Mouse (Mus musculus): Measurements from ENCODE around the gene Mettl26. TPM values are rescaled to one million over a fixed set of nuclear protein-coding genes. Genes with fewer than 3 reads are reported as not detected.
"Not testable (repeated sequence)": the region's sequence is repeated elsewhere in the genome, so short reads cannot be mapped to it uniquely, and the experiment has no call there.

Mettl26 gene
- total RNA-seq, 2 experiments from 2014 or later, result 37.6 to 40.3 TPM

- intact Hi-C loops (cut with DNase I), result no loop called here
- no peak for DNase-seq (ENCODE audit: low spot score in 2 of 2)
Measured at GRCm38 (mm10) chr17:25865288-25865687, 9.6 kb upstream of the Mettl26 start.

DNA sequence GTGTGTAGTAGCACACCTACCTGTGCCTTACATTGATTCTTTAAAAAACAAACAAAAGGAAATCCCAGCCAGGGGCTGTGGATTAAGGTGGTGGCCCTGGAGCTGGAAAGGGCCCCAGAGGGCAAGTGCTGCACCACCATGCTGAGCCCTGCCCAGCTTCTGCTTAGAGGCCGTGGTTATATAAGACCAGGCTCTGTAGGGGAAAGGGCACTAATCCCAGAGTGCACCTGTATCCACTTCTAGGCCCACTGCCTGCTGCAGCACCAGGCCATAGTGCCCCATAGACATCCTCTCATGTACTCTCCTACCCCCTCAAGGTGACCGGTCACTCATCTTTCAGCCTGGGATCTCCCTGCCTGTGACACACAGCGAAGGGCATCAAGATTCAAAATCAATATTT is 8.7 kb upstream of the Mettl26 start:
- DNase-seq (ENCODE audit: low spot score in 2 of 2), result no peak
- intact Hi-C loops (cut with DNase I), result no loop called here

- no peak for DNase-seq (ENCODE audit: low spot score in 2 of 2)
- intact Hi-C loops (cut with DNase I), result no loop called here
Measured at GRCm38 (mm10) chr17:25867509-25867835, 7.4 kb upstream of the Mettl26 start.

DNA sequence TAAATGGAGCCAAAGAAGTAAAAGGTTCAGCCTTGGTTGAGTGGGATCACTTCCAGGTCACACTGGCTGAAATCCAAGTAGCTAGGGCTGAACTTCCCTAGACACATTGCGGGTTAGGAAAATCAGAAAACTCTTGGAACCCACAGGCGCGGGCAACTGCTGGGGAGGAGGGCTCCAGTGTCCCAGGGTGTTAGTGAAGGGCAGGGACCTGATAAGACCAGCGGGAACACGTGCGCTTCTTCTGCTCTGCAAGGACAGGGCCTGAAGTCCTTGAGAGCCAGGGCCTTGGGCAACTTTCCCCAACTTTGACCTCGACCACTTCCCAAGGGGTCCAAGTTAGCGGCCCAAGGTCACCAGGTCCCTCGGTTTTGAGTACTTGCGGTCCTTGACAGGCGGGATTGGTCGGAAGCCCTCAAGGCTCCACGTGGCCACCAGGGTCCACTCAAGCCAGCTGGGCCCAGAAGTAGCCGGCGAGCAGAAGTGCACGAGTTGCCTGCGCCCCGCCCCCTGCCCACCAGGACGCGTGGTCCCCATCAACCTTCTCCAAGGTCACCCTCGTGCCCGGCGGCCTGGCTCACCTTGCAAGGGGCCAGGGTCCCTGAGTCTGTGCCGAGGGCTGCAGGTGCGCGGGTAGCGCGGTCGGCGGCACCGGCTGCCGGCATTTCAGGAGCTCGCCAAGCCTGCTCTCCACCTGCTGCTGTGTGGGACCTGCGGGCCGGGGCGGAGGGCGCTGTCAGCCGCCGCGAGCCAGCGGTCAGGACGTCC is 6.9 kb upstream of the Mettl26 start:
- DNase-seq (ENCODE audit: low spot score in 2 of 2), result no peak
- intact Hi-C loops (cut with DNase I), result no loop called here

GRCm38 (mm10) chr17:25868601-25869191 is 6.2 kb upstream of the Mettl26 start, which contains the start of gene Mcrip2:
Gene Mcrip2, minus strand, starts transcription at chr17:25868764.
- peak; percentile 76 to 80 for DNase-seq (ENCODE audit: low spot score in 2 of 2)
- intact Hi-C loops (cut with DNase I), result no loop called here

GRCm38 (mm10) chr17:25869498-25869897 is 5.4 kb upstream of the Mettl26 start:
- no peak for DNase-seq (ENCODE audit: low spot score in 2 of 2)
- intact Hi-C loops (cut with DNase I), result no loop called here

DNA sequence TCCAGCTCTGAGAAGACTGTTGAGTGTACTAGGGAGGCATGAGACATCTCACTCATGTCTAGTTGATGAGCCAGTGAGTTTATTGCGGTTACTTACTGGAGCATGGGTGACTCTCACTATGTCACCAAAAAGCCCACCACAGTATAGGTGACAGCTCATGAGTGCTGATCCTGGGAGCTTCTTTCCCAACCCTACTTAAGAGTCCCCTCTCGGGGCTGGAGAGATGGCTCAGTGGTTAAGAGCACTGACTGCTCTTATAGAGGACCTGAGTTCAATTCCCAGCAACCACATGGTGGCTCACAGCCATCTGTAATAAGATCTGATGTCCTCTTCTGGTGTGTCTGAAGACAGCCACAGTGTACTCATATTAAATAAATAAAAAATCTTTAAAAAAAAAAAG is 4.9 kb upstream of the Mettl26 start:
- intact Hi-C loops (cut with DNase I), result no loop called here
- no peak for DNase-seq (ENCODE audit: low spot score in 2 of 2)

- intact Hi-C loops (cut with DNase I); DNase-seq (ENCODE audit: low spot score in 2 of 2): not testable (repeated sequence)
Measured at GRCm38 (mm10) chr17:25871566-25871965, 3.3 kb upstream of the Mettl26 start.

DNA sequence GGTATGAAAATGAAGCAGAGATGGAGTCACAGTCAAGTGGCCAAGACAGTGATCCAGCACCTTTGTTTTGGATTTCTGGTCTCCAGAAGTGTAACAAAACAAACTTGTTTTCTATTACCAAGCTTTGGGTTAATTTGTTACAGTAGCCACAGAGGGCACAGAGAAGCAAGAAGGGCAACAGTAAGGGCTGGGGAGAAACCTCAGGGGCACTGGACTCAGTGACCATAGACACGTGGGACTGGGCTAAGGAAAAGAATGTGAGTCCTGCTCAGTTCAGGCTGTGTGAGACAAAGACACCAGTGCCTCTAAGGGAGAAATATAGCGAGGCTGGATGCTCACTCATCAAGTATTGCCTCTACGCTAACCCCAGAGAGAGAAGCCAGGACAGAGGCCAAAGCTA is 2.2 kb upstream of the Mettl26 start:
- no peak for DNase-seq (ENCODE audit: low spot score in 2 of 2)
- intact Hi-C loops (cut with DNase I), result no loop called here

DNA sequence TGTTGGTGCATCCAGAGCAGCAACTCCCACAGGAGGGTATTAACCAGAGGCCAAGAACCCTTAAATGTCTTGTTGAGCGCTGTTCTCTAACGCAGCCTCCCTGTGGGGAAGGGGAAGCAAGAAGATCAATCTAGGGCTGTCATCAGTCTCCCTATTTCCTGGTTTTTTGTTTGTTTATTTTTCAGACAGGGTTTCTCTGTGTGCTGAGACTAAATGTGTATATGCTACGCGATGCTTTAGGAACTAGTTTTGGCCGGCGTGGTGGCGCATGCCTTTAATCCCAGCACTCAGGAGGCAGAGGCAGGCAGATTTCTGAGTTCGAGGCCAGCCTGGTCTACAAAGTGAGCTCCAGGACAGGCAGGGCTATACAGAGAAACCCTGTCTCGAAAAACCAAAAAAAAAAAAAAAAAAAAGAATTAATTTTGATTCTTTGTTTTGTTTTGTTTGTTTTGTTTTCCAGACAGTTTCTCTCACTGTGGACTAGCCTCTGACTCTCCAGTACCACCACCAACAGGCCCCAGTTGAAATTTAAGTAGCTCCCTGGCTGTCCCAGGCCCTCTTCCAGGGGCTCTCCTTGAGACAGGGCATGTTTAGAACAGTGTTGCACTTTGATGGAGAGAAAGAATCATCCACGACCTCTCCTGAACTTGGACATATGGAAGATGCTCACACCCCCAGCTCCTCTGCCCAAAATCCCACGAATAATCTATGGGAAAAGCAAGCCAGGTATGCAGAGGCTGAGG is 1.3 kb upstream of the Mettl26 start:
- intact Hi-C loops (cut with DNase I), result no loop called here

DNA sequence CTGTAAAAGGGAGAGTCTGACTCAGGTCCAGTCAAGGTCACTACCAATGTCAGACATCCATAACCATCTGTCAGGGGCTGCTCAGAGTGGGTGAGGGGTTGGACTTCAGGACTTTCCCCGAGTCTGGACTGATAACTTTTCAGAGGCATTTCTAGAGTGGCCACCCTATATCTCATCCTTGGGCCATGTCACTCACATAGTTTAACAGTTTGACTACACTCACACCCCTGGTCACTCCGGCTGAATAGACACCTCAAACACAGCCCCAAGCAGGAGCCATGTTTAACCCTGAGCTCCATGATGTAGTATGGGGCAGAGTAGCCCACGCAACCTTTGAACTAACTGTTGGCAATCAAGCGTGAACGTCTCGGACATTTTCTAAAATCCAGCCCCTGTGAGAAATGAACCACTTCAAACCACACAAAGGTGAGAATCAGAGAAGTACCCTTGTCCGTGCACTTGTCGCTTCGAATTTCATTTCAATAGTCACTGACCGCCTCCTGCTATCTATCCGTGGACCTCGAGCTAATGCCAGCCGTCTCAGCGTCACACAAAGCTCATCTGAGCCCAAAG is 640 bp upstream of the Mettl26 start:
- intact Hi-C loops (cut with DNase I), result no loop called here
- no peak for DNase-seq (ENCODE audit: low spot score in 2 of 2)

More for the DNA sequence above, 1.3 kb upstream of the Mettl26 start:
- DNase-seq (ENCODE audit: low spot score in 2 of 2), result no peak

DNA sequence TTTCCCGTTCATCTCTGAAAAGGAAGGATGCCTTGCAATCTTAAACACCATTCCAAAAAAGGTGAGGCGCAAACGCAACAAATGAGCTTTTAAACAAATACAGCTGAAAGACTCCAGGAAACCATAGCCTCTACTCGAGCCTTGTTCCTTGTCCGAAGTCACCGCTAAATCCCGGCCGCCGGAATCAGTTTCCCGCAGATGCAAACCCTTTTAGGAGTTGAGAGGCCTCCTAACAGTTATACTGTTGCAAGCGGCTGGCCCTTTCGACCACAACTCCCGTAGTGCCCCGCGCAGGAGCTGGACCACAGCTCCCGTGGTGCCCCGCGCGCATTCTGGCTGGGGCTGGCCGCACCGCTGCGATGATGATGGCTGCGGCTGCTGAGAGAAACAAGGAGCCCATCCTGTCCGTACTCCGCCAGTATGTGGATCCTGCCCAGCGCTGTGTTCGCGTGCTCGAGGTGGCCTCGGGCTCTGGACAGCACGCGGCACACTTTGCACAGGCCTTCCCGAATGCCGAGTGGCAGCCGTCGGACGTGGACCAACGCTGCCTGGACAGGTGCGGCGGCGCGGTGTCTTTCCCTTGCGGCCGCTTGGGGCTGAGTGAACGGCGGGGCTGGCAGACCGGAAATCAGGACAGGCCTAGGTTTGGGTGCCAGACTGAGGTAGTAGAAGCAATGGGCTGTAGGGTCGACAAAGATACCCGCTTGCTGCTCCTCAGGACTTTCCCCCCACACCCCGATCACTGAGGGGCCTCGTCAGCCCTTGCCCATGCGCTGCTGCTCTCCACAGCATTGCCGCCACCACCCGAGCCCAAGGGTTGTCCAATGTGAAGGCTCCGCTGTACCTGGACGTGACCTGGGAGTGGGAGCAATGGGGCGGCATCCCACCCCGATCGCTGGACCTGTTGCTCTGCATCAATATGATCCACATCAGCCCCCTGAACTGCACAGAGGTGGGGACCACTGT is 580 bp downstream of the Mettl26 start:
- intact Hi-C loops (cut with DNase I), result loop anchor here (1.0 to 5.0 kb wide), 2 partner anchors 42 to 47 kb away; partner anchors contain the start of gene Stub1
- peak; percentile 87 to 91 for DNase-seq (ENCODE audit: low spot score in 2 of 2)

DNA sequence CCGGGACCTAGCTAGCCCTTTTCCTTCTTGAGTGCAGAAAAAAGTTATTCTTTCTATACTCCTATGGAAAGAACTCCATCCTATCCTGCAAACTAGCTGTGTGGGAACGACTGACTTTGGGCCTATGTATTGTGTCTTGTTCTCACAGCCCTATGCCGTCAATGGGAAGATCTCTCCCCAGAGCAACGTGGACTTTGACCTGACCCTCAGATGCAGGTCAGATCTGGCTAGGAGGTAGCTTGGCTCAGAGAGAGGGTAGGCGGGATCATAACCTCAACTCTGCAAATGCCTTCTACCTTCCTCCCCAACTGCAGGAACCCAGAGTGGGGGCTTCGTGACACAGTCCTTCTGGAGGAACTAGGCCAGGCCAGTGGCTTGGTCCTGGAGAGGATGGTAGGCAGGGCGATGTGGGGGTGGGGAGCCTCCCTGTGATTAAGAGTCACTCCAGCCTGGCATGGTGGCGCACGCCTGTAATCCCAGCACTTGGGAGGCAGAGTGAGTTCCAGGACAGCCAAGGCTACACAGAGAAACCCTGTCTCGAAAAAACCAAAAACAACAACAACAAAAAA is 1.6 kb downstream of the Mettl26 start:
- no peak for DNase-seq (ENCODE audit: low spot score in 2 of 2)
- intact Hi-C loops (cut with DNase I), result loop anchor here (5.0 kb wide), 1 partner anchor 46 kb away; no protein-coding TSS in a partner anchor

DNA sequence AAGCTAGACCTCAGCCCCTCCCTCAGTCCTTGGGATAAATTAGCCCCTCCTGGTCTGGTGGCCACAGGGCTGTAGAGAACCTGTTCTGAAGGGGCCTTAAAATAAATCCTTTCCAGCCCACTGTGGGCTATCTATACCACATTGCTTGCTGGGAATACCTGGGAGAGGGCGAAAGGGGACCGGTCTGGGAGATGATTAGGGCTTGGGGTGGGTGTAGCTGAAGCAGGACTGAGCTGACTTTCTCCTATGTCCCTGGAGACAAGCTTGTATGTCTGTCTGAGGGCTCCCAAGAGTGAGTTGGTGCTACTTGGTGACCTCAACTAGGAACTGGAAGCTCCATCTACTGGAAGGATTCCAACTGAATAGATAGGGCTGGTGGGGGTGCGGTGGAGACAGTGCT is 2.2 kb downstream of the Mettl26 start:
- no peak for DNase-seq (ENCODE audit: low spot score in 2 of 2)
- intact Hi-C loops (cut with DNase I), result loop anchor here (5.0 kb wide), 1 partner anchor 45 kb away; no protein-coding TSS in a partner anchor

DNA sequence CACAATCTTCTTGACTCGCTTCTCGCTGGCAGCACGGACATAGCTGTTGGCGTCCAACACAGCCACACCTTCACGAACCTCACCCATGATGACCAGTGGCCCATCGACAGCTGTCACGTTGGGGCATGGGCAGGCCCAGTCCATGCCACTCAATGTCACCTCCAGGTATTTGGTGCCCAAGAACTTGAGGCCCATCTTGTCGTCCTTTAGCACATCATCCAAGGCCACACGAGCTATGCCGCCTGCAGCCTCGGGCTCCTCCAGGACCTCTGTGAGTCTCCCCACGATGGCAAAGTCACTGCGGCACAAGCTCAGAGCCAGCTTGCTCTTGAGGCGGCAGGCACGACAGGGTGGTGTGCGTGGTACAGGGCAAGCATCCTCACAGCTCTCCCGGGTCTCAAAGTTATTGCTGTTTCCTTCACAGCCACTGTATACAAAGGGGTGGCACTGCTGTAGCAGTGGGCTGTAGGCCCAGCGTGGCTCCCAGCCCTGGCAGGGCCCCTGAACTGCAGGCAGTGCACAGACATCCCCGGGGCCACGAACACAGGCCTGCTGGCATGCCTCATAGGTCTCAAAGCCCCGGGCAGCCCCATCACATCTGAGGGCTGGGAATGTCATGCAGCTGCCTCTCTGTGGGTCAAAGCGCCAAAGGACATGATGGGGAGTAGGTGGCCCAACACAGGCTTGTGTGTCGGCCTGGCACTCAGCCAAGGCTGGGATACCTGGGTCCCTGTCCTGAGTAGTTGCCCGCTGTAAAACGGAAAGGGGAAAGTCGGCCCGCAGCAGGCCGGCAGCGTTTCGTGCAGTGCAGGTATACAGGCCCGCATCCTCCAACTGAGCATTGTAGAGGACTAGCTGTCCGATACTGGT is 3.1 kb downstream of the Mettl26 start:
- intact Hi-C loops (cut with DNase I), result loop anchor here (5.0 kb wide), 1 partner anchor 44 kb away; no protein-coding TSS in a partner anchor
- peak in 1 of 2 experiments; percentile 31 for DNase-seq (ENCODE audit: low spot score in 2 of 2)

- no peak for DNase-seq (ENCODE audit: low spot score in 2 of 2)
- intact Hi-C loops (cut with DNase I), result loop anchor here (5.0 kb wide), 1 partner anchor 44 kb away; no protein-coding TSS in a partner anchor
Measured at GRCm38 (mm10) chr17:25878611-25879180, 3.8 kb downstream of the Mettl26 start.

GRCm38 (mm10) chr17:25879261-25879660 is 4.4 kb downstream of the Mettl26 start:
- intact Hi-C loops (cut with DNase I), result loop anchor here (5.0 kb wide), 1 partner anchor 43 kb away; no protein-coding TSS in a partner anchor

More at GRCm38 (mm10) chr17:25879261-25879660, 4.4 kb downstream of the Mettl26 start:
- DNase-seq (ENCODE audit: low spot score in 2 of 2), result peak; percentile 62 to 67

Data from left cerebral cortex, postnatal 14 days (tissue).